Mouse (Mus musculus): ENCODE results near the gene Cnksr1.

The Cnksr1 gene

DNA sequence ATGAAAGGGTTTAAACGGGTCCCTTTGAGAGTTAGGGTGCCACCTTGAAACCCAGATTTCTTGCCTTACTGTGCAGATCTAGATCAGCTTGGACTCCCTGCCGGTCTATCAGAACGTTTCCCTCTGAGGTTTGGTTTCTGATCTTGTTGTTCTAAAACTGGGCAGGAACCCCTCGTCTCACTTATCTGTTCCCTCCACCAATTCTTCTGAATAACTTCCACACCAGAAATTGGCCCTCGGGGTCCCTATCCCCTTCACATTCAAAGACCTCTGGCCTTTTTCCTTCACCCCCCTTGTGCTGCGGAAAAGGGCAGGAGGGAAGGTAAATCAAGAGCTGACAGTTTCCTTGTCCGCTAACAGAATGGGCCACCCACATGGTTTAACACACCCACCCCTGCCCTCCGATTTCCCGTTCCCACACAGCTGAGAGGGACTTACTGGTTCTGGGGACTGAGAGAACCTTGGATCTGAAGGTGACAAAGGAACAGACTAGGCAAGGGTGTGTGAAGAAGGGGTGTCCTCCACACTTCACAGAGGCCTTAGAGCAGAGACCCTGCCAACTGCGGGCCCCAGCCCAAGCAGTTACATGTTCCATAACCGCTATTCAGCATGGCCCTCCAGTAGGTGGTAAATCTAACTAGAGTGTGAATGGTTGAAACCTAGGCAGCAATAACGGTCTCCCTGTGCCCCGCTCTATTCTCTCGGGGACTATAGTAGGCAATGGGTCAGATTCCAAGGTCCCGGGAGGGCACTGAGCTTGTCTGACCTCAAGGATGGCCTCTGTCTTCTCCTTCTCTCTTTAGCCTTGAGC, 14.9 kb upstream of the Cnksr1 start:
- no peak for DNase-seq (ENCODE audit: low spot score)

DNA sequence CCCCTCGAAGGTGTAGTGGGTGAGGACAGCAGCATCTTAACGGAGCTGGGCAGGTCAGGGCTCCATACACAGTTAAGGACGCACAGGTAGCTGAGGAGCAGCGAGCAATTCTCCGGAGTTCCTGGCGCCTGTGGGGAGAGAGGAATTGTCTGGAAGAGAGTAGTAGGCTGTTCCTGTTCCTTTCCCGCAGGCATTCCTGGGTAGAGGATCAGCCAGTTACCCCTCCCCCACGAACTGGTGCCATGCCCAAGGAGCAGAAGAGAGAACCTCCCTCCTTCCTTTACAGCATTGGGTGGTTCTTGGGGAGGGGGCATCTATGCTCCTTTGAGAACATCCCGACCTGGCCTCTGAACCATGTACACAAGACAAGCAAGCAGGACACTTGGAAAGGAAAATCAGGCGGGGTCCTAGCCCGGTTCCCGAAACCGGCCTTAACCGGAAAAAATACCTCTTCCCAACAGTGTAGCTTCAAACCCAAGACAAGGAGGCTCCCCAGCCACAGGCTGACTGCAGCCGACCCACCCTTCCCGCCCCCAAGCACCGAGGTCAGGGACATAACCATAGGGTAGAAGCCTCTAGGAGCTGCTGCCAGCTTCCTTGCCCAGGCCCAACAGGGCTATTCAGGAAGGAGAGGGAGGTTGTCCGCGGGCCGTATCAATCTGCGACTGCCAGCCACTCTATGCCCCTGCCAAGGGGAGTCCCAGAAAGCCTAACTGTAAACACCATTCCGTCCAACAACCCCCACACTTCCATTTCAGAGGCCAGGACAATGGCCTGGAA, 14.1 kb upstream of the Cnksr1 start:
- no peak for DNase-seq (ENCODE audit: low spot score)

GRCm38 (mm10) chr4:134251241-134252130, 13.3 kb upstream of the Cnksr1 start:
- DNase-seq (ENCODE audit: low spot score) = peak; percentile 21

DNA sequence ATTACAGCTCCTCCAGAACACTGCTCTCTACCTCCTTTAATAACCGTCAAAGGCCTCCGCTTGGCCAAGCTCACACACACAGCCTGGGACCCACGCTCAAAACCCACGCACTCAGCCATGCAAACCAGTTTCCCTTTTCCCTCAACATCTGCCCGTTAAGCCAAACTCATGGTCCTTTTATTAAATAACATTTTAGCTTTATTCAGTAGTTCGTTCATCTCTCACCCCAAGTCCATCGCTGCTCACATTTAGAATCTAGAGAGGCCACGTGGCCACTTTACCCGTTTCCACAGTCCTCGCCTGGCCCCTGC, 12.7 kb upstream of the Cnksr1 start:
- no peak for DNase-seq (ENCODE audit: low spot score)

- no peak for DNase-seq (ENCODE audit: low spot score)
Measured at GRCm38 (mm10) chr4:134250116-134250929, 12.1 kb upstream of the Cnksr1 start.

- DNase-seq (ENCODE audit: low spot score) = peak; percentile 80
Measured at GRCm38 (mm10) chr4:134249651-134250050, 11.5 kb upstream of the Cnksr1 start.

- no peak for DNase-seq (ENCODE audit: low spot score)
Measured at GRCm38 (mm10) chr4:134246719-134247258, 8.6 kb upstream of the Cnksr1 start, which contains the start of gene Gm30191. TSS of gene Gm30191 (plus strand) at chr4:134246935.

- DNase-seq (ENCODE audit: low spot score) = no peak
Measured at GRCm38 (mm10) chr4:134246256-134246655, 8.1 kb upstream of the Cnksr1 start.

- DNase-seq (ENCODE audit: low spot score) = peak; percentile 99
Measured at GRCm38 (mm10) chr4:134245148-134245843, 7.1 kb upstream of the Cnksr1 start, which contains the start of gene Zfp593. TSS of gene Zfp593 (minus strand) at chr4:134245592.

GRCm38 (mm10) chr4:134243516-134244250, 5.5 kb upstream of the Cnksr1 start, which contains the start of gene E130218I03Rik:
TSS of gene E130218I03Rik (plus strand) at chr4:134243662.
- DNase-seq (ENCODE audit: low spot score) = no peak

DNA sequence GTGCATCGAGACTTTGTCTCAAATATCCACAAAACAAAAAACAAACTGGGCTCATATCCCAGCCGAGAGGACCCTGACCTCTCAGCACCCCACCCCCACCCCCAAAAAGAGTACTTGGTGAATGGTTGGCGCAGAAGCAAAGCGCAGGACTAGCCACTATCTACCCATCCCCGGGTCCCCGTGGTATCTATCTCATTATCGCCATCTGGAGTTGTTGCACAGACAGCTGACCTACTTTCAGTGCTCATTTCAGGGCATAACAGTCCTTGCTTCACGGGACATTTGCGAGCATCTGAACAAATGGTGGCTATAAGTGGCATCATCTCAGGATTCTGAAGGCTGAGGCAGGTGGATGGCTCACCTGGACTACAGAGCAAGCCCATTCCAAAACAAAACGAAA, 487 bp upstream of the Cnksr1 start:
- DNase-seq (ENCODE audit: low spot score) = no peak

- DNase-seq (ENCODE audit: low spot score) = no peak
Measured at GRCm38 (mm10) chr4:134237582-134238278, 469 bp downstream of the Cnksr1 start.

DNA sequence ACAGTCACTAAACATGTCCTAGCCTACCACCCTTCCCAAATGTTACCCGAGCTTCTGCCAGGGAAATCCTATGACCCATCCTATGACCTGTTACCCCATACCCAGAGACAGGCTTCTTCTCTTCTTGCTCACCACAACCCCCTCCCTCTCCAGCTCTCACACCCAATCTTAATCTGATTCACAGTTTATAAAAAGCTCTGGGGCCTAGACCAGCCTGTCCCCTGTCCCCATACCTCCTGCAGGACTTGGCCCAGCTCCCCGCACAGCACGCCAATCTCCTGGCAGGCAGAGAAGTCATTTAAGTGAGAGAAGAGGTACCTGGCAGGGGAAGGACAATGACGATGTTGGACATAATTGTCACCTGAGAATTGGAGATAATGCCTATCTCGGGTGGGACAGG, 3.3 kb downstream of the Cnksr1 start:
- DNase-seq (ENCODE audit: low spot score) = no peak

GRCm38 (mm10) chr4:134230431-134230830, 7.8 kb downstream of the Cnksr1 start:
- no peak for DNase-seq (ENCODE audit: low spot score)

GRCm38 (mm10) chr4:134227194-134227593, 11.0 kb downstream of the Cnksr1 start, which contains the start of gene Catsper4:
TSS of gene Catsper4 (minus strand) at chr4:134227383.
- no peak for DNase-seq (ENCODE audit: low spot score)

DNA sequence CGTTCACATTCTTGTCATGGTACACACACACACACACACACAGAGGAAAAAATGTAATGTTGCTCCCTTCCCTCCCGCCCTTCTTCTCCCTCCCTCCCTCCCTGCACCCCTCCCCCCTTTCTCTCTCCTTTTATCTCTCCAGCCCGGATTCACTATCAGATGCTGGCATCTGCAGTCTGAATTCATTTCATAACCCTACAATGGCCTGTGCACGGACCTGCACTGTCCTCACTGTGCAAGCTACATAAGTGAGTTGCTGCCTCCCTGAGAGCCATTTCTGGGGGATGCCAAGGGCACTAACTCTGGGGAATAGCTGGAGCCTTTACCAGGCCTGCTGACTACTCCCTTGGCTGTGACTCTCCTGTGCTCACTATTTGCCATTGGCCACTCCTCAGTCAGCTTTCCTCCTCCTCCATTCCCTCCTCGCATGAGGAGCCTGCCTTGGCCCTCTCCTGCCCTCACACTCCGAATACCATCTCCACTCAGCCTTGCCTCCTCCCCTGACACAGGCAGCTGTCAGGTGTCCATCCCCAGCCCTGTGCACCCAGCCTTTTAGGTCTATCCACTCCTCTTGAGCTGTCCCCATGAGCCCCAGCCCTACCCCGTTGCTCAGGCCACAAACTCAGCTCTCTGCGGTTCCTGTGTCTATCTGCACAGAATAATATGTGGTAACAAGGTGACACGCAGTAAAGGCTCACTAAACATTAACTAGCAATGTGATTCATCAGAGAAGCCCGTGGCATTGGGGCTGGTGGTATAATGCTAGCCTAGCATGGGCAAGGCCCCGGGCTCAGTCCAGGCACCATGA, 15.2 kb downstream of the Cnksr1 start:
- DNase-seq (ENCODE audit: low spot score) = no peak

DNA sequence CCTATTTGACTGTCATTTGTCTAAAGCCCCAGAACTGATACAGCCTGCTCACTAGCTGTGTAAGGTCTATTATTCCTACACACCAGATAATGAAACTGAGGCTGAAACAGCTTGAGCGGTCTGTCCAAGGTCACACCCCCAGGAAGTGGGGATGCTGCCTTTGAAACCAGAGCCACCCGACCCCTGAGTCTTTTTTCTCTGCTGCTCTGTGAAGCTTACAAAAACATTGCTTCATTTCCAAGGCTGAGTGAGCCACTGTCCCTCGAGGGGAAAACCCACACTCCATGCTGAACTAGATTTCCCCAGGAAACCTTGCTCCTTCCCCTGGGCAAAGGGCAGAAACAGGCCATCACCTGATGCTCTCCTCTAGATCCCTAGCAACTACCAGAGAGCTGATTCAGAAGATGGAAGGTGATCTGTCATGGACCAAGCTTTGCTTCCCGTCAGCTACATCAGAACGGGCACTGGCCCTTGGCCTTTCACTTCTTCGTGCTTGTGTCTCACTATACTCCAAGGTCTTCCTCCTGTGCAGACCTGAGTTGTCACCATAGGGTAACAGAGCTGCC, 31.6 kb downstream of the Cnksr1 start:
- DNase-seq (ENCODE audit: low spot score) = no peak
